Mouse (Mus musculus): Measurements from ENCODE around the gene Oxa1l. TPM values are rescaled to one million over a fixed set of nuclear protein-coding genes. Genes with fewer than 3 reads are reported as not detected.

The Oxa1l gene
- polyA plus RNA-seq, 1 experiment from 2014 or later, result 51.5 TPM

DNA sequence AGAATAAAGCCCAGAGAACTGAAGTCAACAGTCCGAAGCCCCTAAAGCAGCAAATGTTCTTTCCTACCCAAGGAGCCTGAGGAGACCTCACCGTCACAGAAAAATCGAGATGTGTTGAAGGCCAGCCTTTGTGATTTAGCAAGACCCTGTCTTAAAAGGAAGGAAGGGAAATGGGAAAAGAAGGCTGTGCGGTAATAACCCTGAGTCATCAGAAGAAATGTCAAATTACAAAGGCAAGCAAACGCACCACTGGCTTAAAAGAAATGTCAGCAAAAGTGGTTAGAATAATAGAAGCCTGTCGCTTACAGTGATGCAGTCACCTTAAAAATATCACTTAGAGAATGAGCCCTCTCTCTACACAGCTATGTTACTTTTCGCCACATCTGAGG, 37.9 kb downstream of the Oxa1l start:
- Histone ChIP-seq H3K27me3 (replicated peaks; ENCODE audit: low read depth, poor library complexity, severe bottlenecking) (no peaks in the 10 kb centered on the region), H3K27ac (replicated peaks) (no peak overlapping the region), H3K36me3 (replicated peaks) (no peaks in the 10 kb centered on the region), H3K4me3 (no peak overlapping the region), H3K4me1 (peaks cover 16% of the 10 kb centered on the region), H3K9me3 (no peaks in the 10 kb centered on the region)
- no peak for DNase-seq (ENCODE audit: low spot score)
- 55% methylated on average over 7 of the region's 7 CpGs for WGBS

DNA sequence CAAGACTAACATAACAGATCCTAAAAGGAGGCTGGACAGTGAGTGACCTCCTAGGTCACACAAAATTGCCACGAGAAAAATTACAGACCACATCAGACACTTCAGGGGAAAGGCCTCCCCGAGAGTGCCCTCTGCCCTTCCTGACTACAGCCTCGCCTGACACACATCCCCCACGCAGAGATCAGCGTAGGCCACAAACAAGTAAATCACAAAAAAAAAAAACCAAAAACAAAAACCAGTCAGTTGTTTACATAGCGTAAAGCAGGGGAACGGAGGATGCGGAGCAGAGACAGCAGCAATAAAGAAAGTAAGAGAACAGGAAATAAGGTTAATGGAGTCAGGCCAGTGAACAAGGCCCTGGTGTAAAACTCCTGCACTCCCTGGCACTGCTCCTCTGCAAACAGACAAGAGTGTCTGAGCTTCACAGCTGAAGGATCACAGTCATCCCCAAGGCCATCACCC, 38.3 kb downstream of the Oxa1l start:
- Histone ChIP-seq H3K9me3 (no peaks in the 10 kb centered on the region), H3K36me3 (replicated peaks) (no peaks in the 10 kb centered on the region), H3K27me3 (replicated peaks; ENCODE audit: low read depth, poor library complexity, severe bottlenecking) (no peaks in the 10 kb centered on the region), H3K4me1 (peaks cover 16% of the 10 kb centered on the region), H3K27ac (replicated peaks) (no peak overlapping the region), H3K4me3 (no peak overlapping the region)
- DNase-seq (ENCODE audit: low spot score), result no peak
- 30% methylated on average over 8 of the region's 8 CpGs for WGBS

- DNase-seq (ENCODE audit: low spot score), result no peak
- H3K4me1 ChIP-seq, result peaks cover 16% of the 10 kb centered on the region
- H3K27me3 ChIP-seq (replicated peaks; ENCODE audit: low read depth, poor library complexity, severe bottlenecking), result no peaks in the 10 kb centered on the region
- no peak overlapping the region for H3K27ac ChIP-seq (replicated peaks)
- no peak overlapping the region for H3K4me3 ChIP-seq
- WGBS, result 76% methylated on average over 3 of the region's 3 CpGs
- H3K36me3 ChIP-seq (replicated peaks), result no peaks in the 10 kb centered on the region
- H3K9me3 ChIP-seq, result no peaks in the 10 kb centered on the region
Observed at GRCm38 (mm10) chr14:54401723-54402122, 41.1 kb downstream of the Oxa1l start.

- Histone ChIP-seq H3K4me3 (no peak overlapping the region), H3K9me3 (no peaks in the 10 kb centered on the region), H3K27ac (replicated peaks) (no peak overlapping the region), H3K4me1 (peaks cover 21% of the 10 kb centered on the region), H3K36me3 (replicated peaks) (no peaks in the 10 kb centered on the region), H3K27me3 (replicated peaks; ENCODE audit: low read depth, poor library complexity, severe bottlenecking) (peaks cover 13% of the 10 kb centered on the region)
- 81% methylated on average over 25 of the region's 25 CpGs for WGBS
- DNase-seq (ENCODE audit: low spot score), result peak; percentile 41
Observed at GRCm38 (mm10) chr14:54408336-54409056, 47.9 kb downstream of the Oxa1l start.

DNA sequence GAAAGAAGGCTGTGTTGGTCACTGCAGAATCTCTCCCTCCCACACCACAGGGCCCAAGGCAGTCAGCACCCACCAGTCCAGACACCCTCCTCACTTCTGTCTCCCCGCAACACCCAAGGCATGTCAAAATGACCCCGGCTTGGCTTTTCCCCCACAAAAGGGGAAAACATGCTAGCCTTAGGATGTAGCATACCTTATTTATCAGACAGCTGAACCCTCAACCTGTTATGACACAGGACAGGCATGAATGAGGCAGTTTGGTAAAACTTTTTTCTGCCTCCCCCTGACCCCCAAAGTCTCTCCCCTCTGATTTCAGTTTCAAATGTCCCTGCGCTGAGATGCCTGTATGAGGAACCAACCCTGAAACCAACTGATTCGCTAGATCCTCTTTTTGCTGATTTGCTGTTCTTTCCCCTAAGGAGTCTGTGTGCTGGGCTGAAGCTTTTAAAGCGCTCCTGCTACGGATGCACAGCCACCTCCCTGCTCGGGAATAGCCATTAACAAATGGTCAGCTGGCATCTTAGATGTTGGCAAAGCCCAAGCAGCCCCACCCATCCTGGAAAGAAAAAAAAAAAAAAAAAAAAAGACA, 48.5 kb downstream of the Oxa1l start:
- peaks cover 28% of the 10 kb centered on the region for H3K4me1 ChIP-seq
- H3K36me3 ChIP-seq (replicated peaks), result no peaks in the 10 kb centered on the region
- WGBS, result 81% methylated on average over 7 of the region's 7 CpGs
- H3K27ac ChIP-seq (replicated peaks), result no peak overlapping the region
- DNase-seq (ENCODE audit: low spot score), result no peak
- peaks cover 20% of the 10 kb centered on the region for H3K27me3 ChIP-seq (replicated peaks; ENCODE audit: low read depth, poor library complexity, severe bottlenecking)
- no peaks in the 10 kb centered on the region for H3K9me3 ChIP-seq
- no peak overlapping the region for H3K4me3 ChIP-seq

DNA sequence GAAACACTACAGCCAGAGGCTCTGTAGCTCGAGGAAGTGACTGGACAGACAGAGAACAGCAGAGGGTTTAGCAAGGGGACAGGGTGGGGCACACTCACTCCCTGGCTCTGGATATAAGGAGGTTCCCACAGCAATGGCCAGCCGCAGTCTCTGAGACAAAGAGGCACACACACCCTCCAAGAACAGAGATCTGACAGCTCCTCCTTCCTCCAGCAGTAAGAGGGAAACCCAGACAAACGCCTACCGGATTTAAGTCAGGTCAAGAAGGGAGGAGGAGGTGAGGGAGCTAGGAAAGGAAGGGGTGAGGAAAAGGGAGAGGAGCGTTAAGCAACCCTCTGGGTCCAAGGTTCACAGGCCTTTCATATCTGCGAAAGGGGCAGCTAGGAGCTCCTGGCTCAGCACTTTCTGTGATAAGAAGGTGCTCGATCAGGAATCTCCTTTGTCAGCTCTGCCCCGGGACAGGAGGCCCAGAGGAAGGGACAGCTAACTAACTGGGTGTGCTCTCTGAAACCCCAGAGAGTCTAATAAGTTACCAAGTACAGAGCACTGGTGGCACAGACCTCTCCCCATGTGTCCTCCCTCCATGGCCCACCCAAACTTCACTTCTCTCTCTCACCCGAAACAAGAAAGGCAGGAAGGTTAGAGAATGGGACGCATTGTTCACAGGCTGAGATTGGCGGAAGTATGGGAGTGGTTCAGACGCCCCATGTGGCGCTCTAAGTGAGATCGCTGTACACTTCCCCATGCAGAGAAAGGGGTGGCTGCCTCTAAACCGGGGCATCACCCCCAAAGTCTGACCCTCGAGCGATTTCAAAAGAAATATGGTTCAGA, 49.6 kb downstream of the Oxa1l start:
- Histone ChIP-seq H3K36me3 (replicated peaks) (no peaks in the 10 kb centered on the region), H3K9me3 (no peaks in the 10 kb centered on the region), H3K27me3 (replicated peaks; ENCODE audit: low read depth, poor library complexity, severe bottlenecking) (peaks cover 30% of the 10 kb centered on the region), H3K4me3 (peak overlapping the region; percentile 16; the same call in 1 of the 2 replicates), H3K4me1 (peaks cover 33% of the 10 kb centered on the region), H3K27ac (replicated peaks) (peak overlapping the region; percentile 74)
- WGBS, result 32% methylated on average over 17 of the region's 17 CpGs
- DNase-seq (ENCODE audit: low spot score), result no peak

- WGBS, result 34% methylated on average over 9 of the region's 9 CpGs
- peaks cover 47% of the 10 kb centered on the region for H3K27me3 ChIP-seq (replicated peaks; ENCODE audit: low read depth, poor library complexity, severe bottlenecking)
- DNase-seq (ENCODE audit: low spot score), result no peak
Observed at GRCm38 (mm10) chr14:54412000-54412576, 51.5 kb downstream of the Oxa1l start.

GRCm38 (mm10) chr14:54412629-54413170, 52.1 kb downstream of the Oxa1l start:
- H3K9me3 ChIP-seq, result no peaks in the 10 kb centered on the region
- no peak overlapping the region; the same call in 1 of the 2 replicates for H3K4me3 ChIP-seq
- WGBS, result 34% methylated on average over 2 of the region's 2 CpGs
- peaks cover 47% of the 10 kb centered on the region for H3K4me1 ChIP-seq
- H3K27me3 ChIP-seq (replicated peaks; ENCODE audit: low read depth, poor library complexity, severe bottlenecking), result peaks cover 53% of the 10 kb centered on the region
- peak; percentile 55 for DNase-seq (ENCODE audit: low spot score)
- no peak overlapping the region for H3K27ac ChIP-seq (replicated peaks)
- H3K36me3 ChIP-seq (replicated peaks), result no peaks in the 10 kb centered on the region

More at GRCm38 (mm10) chr14:54412000-54412576, 51.5 kb downstream of the Oxa1l start:
- Histone ChIP-seq H3K36me3 (replicated peaks) (no peaks in the 10 kb centered on the region), H3K9me3 (no peaks in the 10 kb centered on the region), H3K4me1 (peaks cover 41% of the 10 kb centered on the region), H3K27ac (replicated peaks) (no peak overlapping the region; the same call in 1 of the 2 replicates), H3K4me3 (no peak overlapping the region)

GRCm38 (mm10) chr14:54413877-54414700, 53.5 kb downstream of the Oxa1l start:
- Histone ChIP-seq H3K4me3 (peak overlapping the region; percentile 45), H3K4me1 (peaks cover 46% of the 10 kb centered on the region), H3K36me3 (replicated peaks) (no peaks in the 10 kb centered on the region), H3K9me3 (no peaks in the 10 kb centered on the region), H3K27me3 (replicated peaks; ENCODE audit: low read depth, poor library complexity, severe bottlenecking) (peaks cover 56% of the 10 kb centered on the region), H3K27ac (replicated peaks) (peak overlapping the region; percentile 12)
- peak; percentile 54 for DNase-seq (ENCODE audit: low spot score)
- WGBS, result 7% methylated on average over 18 of the region's 18 CpGs

DNA sequence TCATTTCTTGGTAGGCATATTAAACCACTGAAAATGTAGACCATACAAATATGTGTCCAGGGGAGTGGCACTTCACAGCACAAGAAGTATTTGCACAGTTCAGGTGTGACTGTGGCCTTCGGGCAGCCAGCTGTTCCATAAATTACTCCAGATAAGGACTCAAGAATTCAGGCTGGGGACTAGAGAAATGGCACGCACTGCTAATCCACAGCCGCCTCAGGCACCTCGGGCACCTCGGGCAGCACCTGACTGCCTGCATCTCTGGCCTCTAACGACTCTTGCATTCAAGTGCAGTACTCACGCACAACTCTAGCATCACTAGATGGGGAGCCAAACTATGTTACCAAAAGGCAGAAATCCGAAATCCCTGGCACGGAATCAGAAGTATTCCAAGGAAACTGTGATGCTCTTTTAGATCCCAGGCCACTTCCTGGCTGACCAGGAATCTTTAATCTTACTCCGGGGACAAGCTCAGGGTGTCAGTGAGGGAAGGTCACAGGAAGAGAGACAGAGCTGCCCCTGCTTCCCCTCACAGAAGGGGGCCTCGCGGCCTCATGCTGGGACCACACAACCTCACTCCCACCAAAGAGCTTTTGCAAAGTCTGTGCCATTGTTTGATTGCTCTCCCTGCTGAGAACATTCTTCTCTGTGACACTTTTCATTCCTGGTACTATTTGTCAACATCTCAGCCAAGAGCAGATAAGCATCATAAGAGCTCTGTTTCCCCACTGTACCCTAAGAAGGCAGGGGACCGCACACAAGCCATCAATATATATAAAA, 54.8 kb downstream of the Oxa1l start:
- Histone ChIP-seq H3K27ac (replicated peaks) (no peak overlapping the region), H3K36me3 (replicated peaks) (no peaks in the 10 kb centered on the region), H3K4me1 (peaks cover 37% of the 10 kb centered on the region), H3K4me3 (no peak overlapping the region), H3K27me3 (replicated peaks; ENCODE audit: low read depth, poor library complexity, severe bottlenecking) (peaks cover 55% of the 10 kb centered on the region), H3K9me3 (no peaks in the 10 kb centered on the region)
- 7% methylated on average over 13 of the region's 13 CpGs for WGBS
- DNase-seq (ENCODE audit: low spot score), result peak; percentile 30

DNA sequence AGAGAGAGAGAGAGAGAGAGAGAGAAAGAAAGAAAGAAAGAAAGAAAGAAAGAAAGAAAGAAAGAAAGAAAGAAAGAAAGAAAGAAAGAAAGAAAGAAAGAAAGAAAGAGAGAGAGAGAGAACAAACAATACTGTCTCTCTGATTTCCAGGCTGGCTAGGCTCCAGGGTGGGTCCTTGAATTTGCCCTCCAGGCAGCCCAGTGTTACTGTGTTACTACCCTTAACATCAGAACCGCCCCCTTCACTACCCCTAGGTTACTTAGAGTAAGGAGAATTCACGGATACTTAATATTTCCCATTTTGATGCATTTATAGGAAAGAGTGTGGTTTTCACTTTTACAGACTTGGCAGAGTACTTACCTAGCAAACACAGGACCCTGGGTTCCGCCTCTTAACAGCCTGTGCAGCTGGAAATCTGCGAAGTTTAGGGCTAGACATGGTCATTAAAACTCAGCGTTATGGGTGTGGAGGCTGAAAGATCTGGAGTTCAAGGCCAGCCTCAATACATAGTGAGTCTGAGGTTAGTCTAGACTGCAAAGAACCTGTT, 55.7 kb downstream of the Oxa1l start:
- WGBS, result 24% methylated on average over 5 of the region's 5 CpGs
- DNase-seq (ENCODE audit: low spot score), result no peak
- no peak overlapping the region for H3K4me3 ChIP-seq
- no peaks in the 10 kb centered on the region for H3K9me3 ChIP-seq
- peaks cover 53% of the 10 kb centered on the region for H3K27me3 ChIP-seq (replicated peaks; ENCODE audit: low read depth, poor library complexity, severe bottlenecking)
- no peaks in the 10 kb centered on the region for H3K36me3 ChIP-seq (replicated peaks)
- H3K4me1 ChIP-seq, result peaks cover 35% of the 10 kb centered on the region
- no peak overlapping the region for H3K27ac ChIP-seq (replicated peaks)
